Mouse (Mus musculus): ENCODE measurements around the gene Neu1. TPM values are rescaled to one million over a fixed set of nuclear protein-coding genes. Genes with fewer than 3 reads are reported as not detected.

Gene Neu1
- polyA plus RNA-seq, 1 experiment = not detected

DNA sequence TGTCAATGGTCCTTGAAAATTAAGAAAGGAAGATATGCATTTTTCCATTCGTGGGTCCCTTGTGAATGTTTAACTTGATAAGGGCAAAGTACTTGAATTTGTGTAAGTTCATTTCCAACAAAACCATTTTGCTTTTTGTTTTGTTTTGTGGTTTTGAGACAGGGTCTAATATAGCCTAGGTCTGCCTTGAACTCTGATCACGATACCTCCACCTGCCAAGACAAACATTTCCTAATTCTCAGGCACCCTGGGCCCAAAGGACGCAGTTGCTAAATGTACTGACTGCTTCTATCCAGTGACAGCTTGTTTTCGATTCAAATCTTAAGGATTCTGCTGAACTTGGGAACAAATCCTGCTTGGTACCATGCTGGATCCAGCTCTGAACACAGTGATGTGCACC lies 48.6 kb downstream of the Neu1 start:
- Histone ChIP-seq H3K4me3 (ENCODE audit: insufficient read depth, low read depth, low read length) (no peak overlapping the region), H3K27ac (ENCODE audit: insufficient read depth, low read depth, low read length) (no peak overlapping the region), H3K4me1 (ENCODE audit: control insufficient read depth, insufficient read depth, low read length) (no peaks in the 10 kb centered on the region)
- 97% methylated on average over 4 of the region's 4 CpGs for WGBS
- TF ChIP-seq CTCF (IDR thresholded peaks at IDR 0.05; ENCODE audit: insufficient read depth, low read depth, low read length) = no peak
- no peak for TF ChIP-seq POLR2A (IDR thresholded peaks at IDR 0.05; ENCODE audit: insufficient read depth, low read depth, low read length)

DNA sequence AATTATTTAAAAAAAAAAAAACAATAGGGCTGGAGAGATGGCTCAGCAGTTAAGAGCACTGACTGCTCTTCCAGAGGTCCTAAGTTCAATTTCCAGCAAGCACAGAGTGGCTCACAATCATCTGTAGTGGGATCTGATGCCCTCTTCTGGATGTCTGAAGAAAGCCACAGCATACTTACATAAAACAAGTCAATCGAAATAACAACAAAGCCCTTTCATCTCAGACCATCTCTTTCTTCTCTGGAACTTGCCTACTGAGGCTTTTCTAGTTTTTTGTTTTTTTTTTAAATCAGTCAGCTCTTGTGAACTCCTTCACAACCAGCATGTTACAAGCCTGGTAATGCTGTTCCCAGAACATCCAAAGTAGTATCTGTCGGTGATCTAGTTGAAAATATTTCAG lies 49.6 kb downstream of the Neu1 start:
- Histone ChIP-seq H3K4me3 (ENCODE audit: insufficient read depth, low read depth, low read length) (no peak overlapping the region), H3K4me1 (ENCODE audit: control insufficient read depth, insufficient read depth, low read length) (no peaks in the 10 kb centered on the region), H3K27ac (ENCODE audit: insufficient read depth, low read depth, low read length) (peak overlapping the region; percentile 12; the same call in 1 of the 2 replicates)
- 13% methylated on average over 2 of the region's 2 CpGs for WGBS
- TF ChIP-seq POLR2A (IDR thresholded peaks at IDR 0.05; ENCODE audit: insufficient read depth, low read depth, low read length) (no peak), CTCF (IDR thresholded peaks at IDR 0.05; ENCODE audit: insufficient read depth, low read depth, low read length) (no peak)

DNA sequence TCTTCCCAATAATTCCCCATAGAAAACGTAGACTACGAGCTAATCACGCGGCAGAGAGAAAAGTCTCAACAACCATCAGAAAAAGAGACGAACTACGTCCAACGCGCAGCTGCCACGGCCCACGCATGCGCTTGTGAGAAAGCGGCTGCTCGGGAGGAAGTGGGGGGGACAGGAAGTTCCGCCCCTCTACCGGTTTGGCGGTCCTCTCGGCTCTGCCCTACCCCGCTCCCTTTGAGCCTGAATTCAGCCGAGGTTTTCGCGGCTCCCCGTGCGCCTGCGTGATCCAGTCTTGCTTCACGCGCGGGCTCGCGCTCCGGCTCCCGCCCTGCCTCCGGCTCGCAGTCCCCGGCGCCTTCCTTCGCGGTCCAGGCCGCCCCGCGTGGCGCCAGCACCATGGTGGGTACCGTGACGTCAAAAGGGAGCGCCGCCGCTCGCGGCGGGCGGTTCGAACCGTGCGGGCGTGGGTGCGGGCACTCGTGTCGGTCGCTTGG lies 50.7 kb downstream of the Neu1 start, which contains the start of gene Lsm2:
TSS of gene Lsm2 (plus strand) at position 173 of the 491 bp plus-strand sequence.
- TF ChIP-seq POLR2A (IDR thresholded peaks at IDR 0.05; ENCODE audit: insufficient read depth, low read depth, low read length) = peak; percentile 74
- TF ChIP-seq CTCF (IDR thresholded peaks at IDR 0.05; ENCODE audit: insufficient read depth, low read depth, low read length) = no peak
- Histone ChIP-seq H3K4me3 (ENCODE audit: insufficient read depth, low read depth, low read length) (peak within 1 kb of the TSS; percentile 82), H3K27ac (ENCODE audit: insufficient read depth, low read depth, low read length) (peak within 1 kb of the TSS; percentile 96), H3K4me1 (ENCODE audit: control insufficient read depth, insufficient read depth, low read length) (no peaks in the 10 kb centered on the region)
- under 1% methylated on average over 58 of the region's 58 CpGs for WGBS

DNA sequence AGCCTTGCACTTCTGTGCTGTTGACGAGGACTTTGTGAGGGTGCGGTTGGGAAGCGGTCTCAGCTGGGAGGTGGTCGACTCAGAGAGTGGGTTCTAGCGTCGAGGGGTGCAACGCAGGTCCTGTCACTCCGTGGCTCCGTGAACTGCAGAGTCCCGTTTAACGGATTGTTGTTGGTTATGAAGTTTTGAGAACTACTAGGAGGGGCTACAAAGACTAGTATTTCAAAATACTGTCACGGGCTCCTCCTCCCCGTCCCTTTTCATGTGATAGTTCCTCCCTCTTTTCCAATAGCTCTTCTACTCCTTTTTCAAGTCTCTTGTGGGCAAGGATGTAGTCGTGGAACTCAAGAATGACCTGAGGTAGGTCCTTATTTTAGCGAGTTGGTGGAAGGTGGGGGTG lies 51.3 kb downstream of the Neu1 start:
- no peaks in the 10 kb centered on the region for H3K4me1 ChIP-seq (ENCODE audit: control insufficient read depth, insufficient read depth, low read length)
- WGBS = under 1% methylated on average over 15 of the region's 15 CpGs
- no peak for TF ChIP-seq POLR2A (IDR thresholded peaks at IDR 0.05; ENCODE audit: insufficient read depth, low read depth, low read length)
- no peak for TF ChIP-seq CTCF (IDR thresholded peaks at IDR 0.05; ENCODE audit: insufficient read depth, low read depth, low read length)
- H3K27ac ChIP-seq (ENCODE audit: insufficient read depth, low read depth, low read length) = no peak overlapping the region
- H3K4me3 ChIP-seq (ENCODE audit: insufficient read depth, low read depth, low read length) = peak overlapping the region; percentile 82

DNA sequence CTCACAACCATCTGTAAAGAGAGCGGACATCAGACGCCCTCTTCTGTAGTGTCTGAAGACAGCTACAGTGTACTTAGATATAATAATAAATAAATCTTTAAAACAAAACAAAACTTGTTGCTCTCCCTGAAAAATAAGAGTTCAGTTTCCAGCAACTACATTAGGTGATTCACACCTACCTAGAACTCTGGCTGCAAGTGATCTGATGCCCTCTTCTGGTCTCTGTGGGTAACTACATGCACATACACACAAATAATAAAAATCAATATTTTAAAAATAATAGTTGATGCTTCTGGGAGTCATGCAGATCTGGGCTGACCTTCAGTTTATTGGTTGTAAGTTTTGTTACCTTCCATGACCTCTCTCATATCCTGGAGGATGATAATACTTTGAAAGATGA lies 53.2 kb downstream of the Neu1 start:
- Histone ChIP-seq H3K27ac (ENCODE audit: insufficient read depth, low read depth, low read length) (no peak overlapping the region), H3K4me3 (ENCODE audit: insufficient read depth, low read depth, low read length) (no peak overlapping the region), H3K4me1 (ENCODE audit: control insufficient read depth, insufficient read depth, low read length) (no peaks in the 10 kb centered on the region)
- TF ChIP-seq CTCF (IDR thresholded peaks at IDR 0.05; ENCODE audit: insufficient read depth, low read depth, low read length) (no peak), POLR2A (IDR thresholded peaks at IDR 0.05; ENCODE audit: insufficient read depth, low read depth, low read length) (no peak)
- 70% methylated on average over 2 of the region's 2 CpGs for WGBS

Other genes starting within 250 kb of the Neu1 start
- gene C4b, start 187.4 kb upstream of the Neu1 start, polyA plus RNA-seq (2012; ENCODE audit: insufficient read depth, insufficient read length, low replicate concordance, missing spikeins) = not detected in 2 replicates
- gene Cyp21a1, start 126.7 kb upstream of the Neu1 start, polyA plus RNA-seq (2012; ENCODE audit: insufficient read depth, insufficient read length, low replicate concordance, missing spikeins) = not detected in 2 replicates
- gene Stk19, start 94.3 kb upstream of the Neu1 start, polyA plus RNA-seq (2012; ENCODE audit: insufficient read depth, insufficient read length, low replicate concordance, missing spikeins) = not detected in 2 replicates
- not detected in 2 replicates for gene Dxo, start 94.2 kb upstream of the Neu1 start, polyA plus RNA-seq (2012; ENCODE audit: insufficient read depth, insufficient read length, low replicate concordance, missing spikeins)
- not detected in 2 replicates for gene Skiv2l, start 81.0 kb upstream of the Neu1 start, polyA plus RNA-seq (2012; ENCODE audit: insufficient read depth, insufficient read length, low replicate concordance, missing spikeins)
- not detected in 2 replicates for gene Nelfe, start 80.9 kb upstream of the Neu1 start, polyA plus RNA-seq (2012; ENCODE audit: insufficient read depth, insufficient read length, low replicate concordance, missing spikeins)
- gene Cfb, start 68.7 kb upstream of the Neu1 start, polyA plus RNA-seq (2012; ENCODE audit: insufficient read depth, insufficient read length, low replicate concordance, missing spikeins) = not detected in 2 replicates
- not detected in 2 replicates for gene Zbtb12, start 51.8 kb upstream of the Neu1 start, polyA plus RNA-seq (2012; ENCODE audit: insufficient read depth, insufficient read length, low replicate concordance, missing spikeins)
- not detected in 2 replicates for gene Gm20547, start 49.2 kb upstream of the Neu1 start, polyA plus RNA-seq (2012; ENCODE audit: insufficient read depth, insufficient read length, low replicate concordance, missing spikeins)
- gene C2, start 33.0 kb upstream of the Neu1 start, polyA plus RNA-seq (2012; ENCODE audit: insufficient read depth, insufficient read length, low replicate concordance, missing spikeins) = not detected in 2 replicates
- gene Ehmt2, start 32.8 kb upstream of the Neu1 start, polyA plus RNA-seq (2012; ENCODE audit: insufficient read depth, insufficient read length, low replicate concordance, missing spikeins) = 130 TPM in 1 of 2 replicates, not detected in the other
- gene Slc44a4, start 16.8 kb upstream of the Neu1 start, polyA plus RNA-seq (2012; ENCODE audit: insufficient read depth, insufficient read length, low replicate concordance, missing spikeins) = not detected in 2 replicates
- gene Hspa1b, start 28.0 kb downstream of the Neu1 start, polyA plus RNA-seq (2012; ENCODE audit: insufficient read depth, insufficient read length, low replicate concordance, missing spikeins) = not detected in 2 replicates
- gene Gm20481, start 38.7 kb downstream of the Neu1 start, polyA plus RNA-seq (2012; ENCODE audit: insufficient read depth, insufficient read length, low replicate concordance, missing spikeins) = not detected in 2 replicates
- gene Hspa1a, start 40.9 kb downstream of the Neu1 start, polyA plus RNA-seq (2012; ENCODE audit: insufficient read depth, insufficient read length, low replicate concordance, missing spikeins) = not detected in 2 replicates
- not detected in 2 replicates for gene Hspa1l, start 41.5 kb downstream of the Neu1 start, polyA plus RNA-seq (2012; ENCODE audit: insufficient read depth, insufficient read length, low replicate concordance, missing spikeins)
- gene Lsm2, start 50.6 kb downstream of the Neu1 start, polyA plus RNA-seq (2012; ENCODE audit: insufficient read depth, insufficient read length, low replicate concordance, missing spikeins) = not detected in 2 replicates
- gene Vars, start 69.7 kb downstream of the Neu1 start, polyA plus RNA-seq (2012; ENCODE audit: insufficient read depth, insufficient read length, low replicate concordance, missing spikeins) = not detected in 2 replicates
- gene Vwa7, start 85.3 kb downstream of the Neu1 start, polyA plus RNA-seq (2012; ENCODE audit: insufficient read depth, insufficient read length, low replicate concordance, missing spikeins) = not detected in 2 replicates
- gene Sapcd1, start 96.8 kb downstream of the Neu1 start, polyA plus RNA-seq (2012; ENCODE audit: insufficient read depth, insufficient read length, low replicate concordance, missing spikeins) = not detected in 2 replicates
- not detected in 2 replicates for gene Msh5, start 115.5 kb downstream of the Neu1 start, polyA plus RNA-seq (2012; ENCODE audit: insufficient read depth, insufficient read length, low replicate concordance, missing spikeins)
- not detected in 2 replicates for gene Clic1, start 118.7 kb downstream of the Neu1 start, polyA plus RNA-seq (2012; ENCODE audit: insufficient read depth, insufficient read length, low replicate concordance, missing spikeins)
- not detected in 2 replicates for gene Ddah2, start 127.8 kb downstream of the Neu1 start, polyA plus RNA-seq (2012; ENCODE audit: insufficient read depth, insufficient read length, low replicate concordance, missing spikeins)
- gene Ly6g6c, start 134.1 kb downstream of the Neu1 start, polyA plus RNA-seq (2012; ENCODE audit: insufficient read depth, insufficient read length, low replicate concordance, missing spikeins) = not detected in 2 replicates
- not detected in 2 replicates for gene Mpig6b, start 134.9 kb downstream of the Neu1 start, polyA plus RNA-seq (2012; ENCODE audit: insufficient read depth, insufficient read length, low replicate concordance, missing spikeins)
- not detected in 2 replicates for gene Ly6g6e, start 145.6 kb downstream of the Neu1 start, polyA plus RNA-seq (2012; ENCODE audit: insufficient read depth, insufficient read length, low replicate concordance, missing spikeins)
- not detected in 2 replicates for gene Ly6g6d, start 146.8 kb downstream of the Neu1 start, polyA plus RNA-seq (2012; ENCODE audit: insufficient read depth, insufficient read length, low replicate concordance, missing spikeins)
- gene Ly6g6f, start 154.4 kb downstream of the Neu1 start, polyA plus RNA-seq (2012; ENCODE audit: insufficient read depth, insufficient read length, low replicate concordance, missing spikeins) = not detected in 2 replicates
- not detected in 2 replicates for gene Abhd16a, start 158.0 kb downstream of the Neu1 start, polyA plus RNA-seq (2012; ENCODE audit: insufficient read depth, insufficient read length, low replicate concordance, missing spikeins)
- gene Ly6g5c, start 177.0 kb downstream of the Neu1 start, polyA plus RNA-seq (2012; ENCODE audit: insufficient read depth, insufficient read length, low replicate concordance, missing spikeins) = not detected in 2 replicates
- not detected in 2 replicates for gene Ly6g5b, start 184.2 kb downstream of the Neu1 start, polyA plus RNA-seq (2012; ENCODE audit: insufficient read depth, insufficient read length, low replicate concordance, missing spikeins)
- not detected in 2 replicates for gene Gpank1, start 190.2 kb downstream of the Neu1 start, polyA plus RNA-seq (2012; ENCODE audit: insufficient read depth, insufficient read length, low replicate concordance, missing spikeins)
- gene Csnk2b, start 190.8 kb downstream of the Neu1 start, polyA plus RNA-seq (2012; ENCODE audit: insufficient read depth, insufficient read length, low replicate concordance, missing spikeins) = not detected in 2 replicates
- not detected in 2 replicates for gene D17H6S53E, start 195.1 kb downstream of the Neu1 start, polyA plus RNA-seq (2012; ENCODE audit: insufficient read depth, insufficient read length, low replicate concordance, missing spikeins)
- not detected in 2 replicates for gene Apom, start 200.8 kb downstream of the Neu1 start, polyA plus RNA-seq (2012; ENCODE audit: insufficient read depth, insufficient read length, low replicate concordance, missing spikeins)
- 684 TPM in 1 of 2 replicates, not detected in the other for gene Bag6, start 203.9 kb downstream of the Neu1 start, polyA plus RNA-seq (2012; ENCODE audit: insufficient read depth, insufficient read length, low replicate concordance, missing spikeins)
- 146 and 391 TPM in 2 replicates for gene Prrc2a, start 233.6 kb downstream of the Neu1 start, polyA plus RNA-seq (2012; ENCODE audit: insufficient read depth, insufficient read length, low replicate concordance, missing spikeins)
- not detected in 2 replicates for gene Aif1, start 244.8 kb downstream of the Neu1 start, polyA plus RNA-seq (2012; ENCODE audit: insufficient read depth, insufficient read length, low replicate concordance, missing spikeins)